Mouse (Mus musculus) erythroblast, embryonic 14.5 days (primary cell): ENCODE measurements at regions not wholly inside any gene's neighbourhood (a gene's known extent, or its start where the extent isn't known, plus 50 kb on each side); places are given as distances from the start of the nearest gene placed in this dataset.

Experiments used
- H3K27me3 ChIP-seq: 2 replicates; pipeline ENCODE4 v1.6.1; 2012; ENCODE audit warnings: inconsistent platforms; ENCODE audit not compliant: control insufficient read depth
- H3K36me3 ChIP-seq: 2 replicates; pipeline ENCODE4 v1.6.1; 2012; ENCODE audit warnings: mild to moderate bottlenecking, inconsistent platforms; ENCODE audit not compliant: control insufficient read depth
- H3K4me1 ChIP-seq: 2 replicates; pipeline ENCODE4 v1.6.1; 2012; ENCODE audit warnings: inconsistent platforms; ENCODE audit not compliant: control insufficient read depth
- H3K4me3 ChIP-seq: replicated peaks from 2 replicates; pipeline ENCODE3; 2012; ENCODE audit warnings: moderate library complexity, mild to moderate bottlenecking, inconsistent platforms
- H3K9me3 ChIP-seq: 2 replicates; pipeline ENCODE4 v1.6.1; 2012; ENCODE audit warnings: low read length, inconsistent platforms, mixed read lengths; ENCODE audit not compliant: control insufficient read depth
- GATA1 ChIP-seq: IDR thresholded peaks from 2 replicates; pipeline ENCODE4 v1.6.1; 2012; ENCODE audit warnings: low read length, inconsistent platforms, mixed read lengths
- TAL1 ChIP-seq: IDR thresholded peaks from 3 replicates; pipeline ENCODE4 v1.6.1; 2012; ENCODE audit warnings: low read length, inconsistent platforms, mixed read lengths

GRCm38 (mm10) chr10:97346949-97347348, 132.5 kb upstream of the Dcn start:
- no peaks in the 10 kb centered on the region for H3K27me3 ChIP-seq
- H3K36me3 ChIP-seq: no peaks in the 10 kb centered on the region
- no peaks in the 10 kb centered on the region for H3K9me3 ChIP-seq
- H3K4me1 ChIP-seq: no peaks in the 10 kb centered on the region
- TF ChIP-seq TAL1 (no peak), GATA1 (no peak)
- H3K4me3 ChIP-seq: no peak overlapping the region

- Histone ChIP-seq H3K4me1 (no peaks in the 10 kb centered on the region), H3K27me3 (no peaks in the 10 kb centered on the region), H3K36me3 (no peaks in the 10 kb centered on the region), H3K9me3 (no peaks in the 10 kb centered on the region; the same call in 1 of the 2 replicates), H3K4me3 (no peak overlapping the region)
- no peak for TF ChIP-seq GATA1
- TF ChIP-seq TAL1: no peak
Observed at GRCm38 (mm10) chr10:97368625-97369024, 110.8 kb upstream of the Dcn start.

DNA sequence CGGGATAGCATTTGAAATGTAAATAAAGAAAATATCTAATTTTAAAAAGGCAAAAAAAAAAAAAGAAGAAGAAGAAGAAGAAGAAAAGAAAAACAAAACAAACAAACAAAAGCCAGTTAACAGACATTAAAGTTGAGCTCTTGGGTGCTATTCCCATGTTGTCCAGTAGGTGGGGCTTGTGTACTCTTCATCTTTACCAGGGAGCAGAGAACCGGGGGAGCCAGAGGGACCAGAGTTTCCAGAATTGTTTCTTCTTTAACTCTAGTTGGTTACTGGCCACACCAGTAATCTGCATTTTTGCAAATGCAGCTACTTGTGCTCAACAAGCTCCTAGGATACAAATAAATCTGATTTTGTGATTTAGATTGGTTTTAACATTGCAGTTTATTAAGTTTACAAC, 103.6 kb upstream of the Dcn start:
- Histone ChIP-seq H3K36me3 (no peaks in the 10 kb centered on the region), H3K4me1 (no peaks in the 10 kb centered on the region), H3K27me3 (no peaks in the 10 kb centered on the region), H3K4me3 (no peak overlapping the region), H3K9me3 (no peaks in the 10 kb centered on the region)
- TF ChIP-seq TAL1: no peak
- TF ChIP-seq GATA1: no peak

- H3K4me3 ChIP-seq: no peak overlapping the region
- H3K9me3 ChIP-seq: no peaks in the 10 kb centered on the region
- no peaks in the 10 kb centered on the region for H3K36me3 ChIP-seq
- no peak for TF ChIP-seq TAL1
- no peak for TF ChIP-seq GATA1
- no peaks in the 10 kb centered on the region for H3K27me3 ChIP-seq
- H3K4me1 ChIP-seq: no peaks in the 10 kb centered on the region
Observed at GRCm38 (mm10) chr10:97376376-97376775, 103.0 kb upstream of the Dcn start.

- TF ChIP-seq TAL1 (no peak), GATA1 (no peak)
Observed at GRCm38 (mm10) chr10:97381586-97381985, 97.8 kb upstream of the Dcn start.

GRCm38 (mm10) chr10:97383881-97384280, 95.5 kb upstream of the Dcn start:
- TF ChIP-seq TAL1: no peak
- TF ChIP-seq GATA1: no peak
- H3K27me3 ChIP-seq: no peaks in the 10 kb centered on the region

More at GRCm38 (mm10) chr10:97381586-97381985, 97.8 kb upstream of the Dcn start:
- Histone ChIP-seq H3K9me3 (no peaks in the 10 kb centered on the region), H3K36me3 (no peaks in the 10 kb centered on the region), H3K4me1 (no peaks in the 10 kb centered on the region), H3K4me3 (no peak overlapping the region), H3K27me3 (no peaks in the 10 kb centered on the region)

DNA sequence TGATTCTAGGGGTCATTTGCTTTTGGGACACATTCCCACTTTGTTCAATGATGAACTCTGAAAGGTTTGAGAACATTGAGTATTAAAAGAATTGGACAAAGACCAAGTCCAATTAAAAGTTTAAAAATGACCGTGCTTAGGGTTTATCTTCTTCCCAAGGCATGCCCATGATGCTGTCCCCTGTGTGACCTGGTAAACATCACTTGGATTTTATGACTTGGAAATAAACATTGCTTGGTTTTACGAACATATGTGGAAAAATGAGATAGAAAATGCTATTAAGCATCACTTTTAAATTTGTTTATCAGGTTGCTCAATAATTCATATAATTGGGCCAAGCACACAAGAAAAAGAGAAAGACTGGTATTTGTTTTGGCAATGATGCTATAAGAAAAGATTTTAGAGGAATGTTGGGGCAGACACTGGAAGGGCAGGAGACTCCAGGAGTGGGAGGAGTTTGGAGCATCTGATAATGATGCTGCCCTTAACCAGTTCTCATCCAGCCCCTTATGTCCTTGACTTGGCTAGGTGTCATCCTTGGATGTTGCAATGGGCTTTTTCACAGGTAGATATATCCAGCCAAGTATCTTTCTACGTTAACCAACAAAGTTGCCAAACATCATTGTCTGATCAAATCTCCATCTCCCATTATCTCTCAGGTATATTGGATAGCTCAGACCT, 92.1 kb upstream of the Dcn start:
- TF ChIP-seq GATA1: no peak
- Histone ChIP-seq H3K4me1 (no peaks in the 10 kb centered on the region), H3K27me3 (no peaks in the 10 kb centered on the region), H3K4me3 (no peak overlapping the region), H3K9me3 (no peaks in the 10 kb centered on the region), H3K36me3 (no peaks in the 10 kb centered on the region)

More at GRCm38 (mm10) chr10:97383881-97384280, 95.5 kb upstream of the Dcn start:
- no peaks in the 10 kb centered on the region for H3K4me1 ChIP-seq
- no peak overlapping the region for H3K4me3 ChIP-seq
- H3K9me3 ChIP-seq: no peaks in the 10 kb centered on the region
- H3K36me3 ChIP-seq: no peaks in the 10 kb centered on the region

DNA sequence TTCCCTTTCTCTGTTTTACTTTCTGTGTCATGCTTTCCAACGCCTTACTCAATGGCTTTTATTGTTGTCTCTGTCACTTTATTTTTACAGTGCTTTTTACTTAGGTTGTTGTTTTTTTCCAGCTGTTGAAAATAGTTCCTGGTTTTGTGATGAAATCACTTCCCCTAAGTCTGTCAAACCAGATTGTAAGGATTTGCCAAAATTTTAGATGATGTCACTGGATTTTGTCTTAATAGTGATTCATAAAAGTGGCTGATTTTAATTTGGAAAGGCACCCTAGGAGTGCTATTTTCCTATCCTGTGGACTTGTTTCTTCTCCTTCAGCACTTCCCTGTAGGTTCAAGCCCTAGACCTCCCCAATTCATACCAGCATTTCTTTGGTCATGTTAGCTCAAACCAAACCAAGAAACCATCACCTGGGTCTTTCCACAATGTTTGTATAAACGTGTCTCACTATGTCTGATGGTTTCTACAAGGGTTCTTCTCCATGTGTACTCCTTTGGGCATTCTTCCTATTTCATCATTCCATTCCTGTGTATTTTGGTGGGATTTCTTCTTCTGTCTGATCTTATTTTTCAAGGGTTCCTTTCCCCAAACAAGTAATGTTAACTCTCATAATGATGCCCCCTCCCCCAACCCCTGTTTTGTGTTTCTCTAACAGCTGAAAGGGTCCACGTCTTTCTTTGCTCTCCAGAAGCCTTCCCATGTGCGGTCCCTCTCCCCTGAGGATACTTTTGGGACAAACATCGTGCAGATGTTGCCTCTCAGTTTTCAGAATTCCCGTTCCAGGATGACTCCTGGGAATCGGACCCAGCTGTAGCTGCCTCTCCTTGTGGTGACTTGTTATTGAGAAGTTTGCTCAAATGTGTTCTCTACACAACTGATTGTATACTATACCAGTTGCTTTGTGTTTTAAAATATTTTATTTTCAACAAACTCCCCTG, 89.5 kb upstream of the Dcn start:
- H3K36me3 ChIP-seq: no peaks in the 10 kb centered on the region
- no peak for TF ChIP-seq GATA1
- TF ChIP-seq TAL1: no peak
- H3K4me3 ChIP-seq: no peak overlapping the region
- no peaks in the 10 kb centered on the region for H3K27me3 ChIP-seq
- no peaks in the 10 kb centered on the region for H3K4me1 ChIP-seq
- H3K9me3 ChIP-seq: no peaks in the 10 kb centered on the region

- H3K4me3 ChIP-seq: no peak overlapping the region
- H3K36me3 ChIP-seq: no peaks in the 10 kb centered on the region
- no peaks in the 10 kb centered on the region for H3K9me3 ChIP-seq
- H3K4me1 ChIP-seq: no peaks in the 10 kb centered on the region
- TF ChIP-seq TAL1 (no peak), GATA1 (no peak)
- H3K27me3 ChIP-seq: no peaks in the 10 kb centered on the region
Observed at GRCm38 (mm10) chr10:97397062-97397771, 82.2 kb upstream of the Dcn start.
